Mouse (Mus musculus): ENCODE measurements around the gene Ptges. TPM values are rescaled to one million over a fixed set of nuclear protein-coding genes. Genes with fewer than 3 reads are reported as not detected.

Gene Ptges
- polyA plus RNA-seq, 1 experiment from 2014 or later = 4.2 TPM

DNA sequence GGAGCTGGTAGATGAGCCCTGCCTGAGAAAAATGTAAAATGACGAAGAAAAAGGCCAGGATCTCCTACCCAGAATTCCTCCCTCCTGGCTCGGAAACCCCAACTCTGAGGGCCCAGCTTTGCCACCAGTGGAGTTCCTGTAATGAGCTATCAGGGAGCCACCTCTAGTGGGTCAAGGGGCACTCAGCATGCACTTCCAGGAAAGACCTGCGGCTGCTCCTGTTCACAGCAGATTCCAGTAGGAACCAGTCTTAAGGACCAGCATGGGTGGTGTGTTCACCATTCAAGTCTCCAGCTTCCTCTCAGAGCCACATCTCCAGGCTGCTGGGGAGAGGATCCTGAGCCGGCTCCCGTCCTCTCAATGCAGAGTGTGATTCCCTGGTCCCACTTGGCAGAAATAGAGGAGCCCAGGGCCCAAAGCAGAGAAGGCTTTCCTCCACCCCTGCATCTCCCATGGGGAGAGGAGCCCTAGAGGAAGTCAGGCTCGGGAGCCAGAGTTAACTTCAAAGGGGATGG lies 28.0 kb downstream of the Ptges start:
- H3K36me3 ChIP-seq (ENCODE audit: control insufficient read depth, insufficient read depth, low read length) = no peaks in the 10 kb centered on the region
- H3K27me3 ChIP-seq (ENCODE audit: control insufficient read depth, insufficient read depth, low read length) = peaks cover 5% of the 10 kb centered on the region
- no peak overlapping the region for H3K4me3 ChIP-seq (replicated peaks; ENCODE audit: low read depth, low read length)
- H3K9me3 ChIP-seq (ENCODE audit: control insufficient read depth, low read length) = no peaks in the 10 kb centered on the region
- no peak overlapping the region for H3K27ac ChIP-seq (replicated peaks; ENCODE audit: low read depth, low read length)
- no peak overlapping the region for H3K9ac ChIP-seq (replicated peaks; ENCODE audit: low read length)
- DNase-seq = no peak
- no peak for ATAC-seq (ENCODE audit: low FRiP score, low TSS enrichment)
- H3K4me2 ChIP-seq (ENCODE audit: low read length) = no peak overlapping the region
- WGBS = 68% methylated on average over 6 of the region's 6 CpGs
- H3K4me1 ChIP-seq (ENCODE audit: control insufficient read depth, insufficient read depth, low read length) = peaks cover 11% of the 10 kb centered on the region

DNA sequence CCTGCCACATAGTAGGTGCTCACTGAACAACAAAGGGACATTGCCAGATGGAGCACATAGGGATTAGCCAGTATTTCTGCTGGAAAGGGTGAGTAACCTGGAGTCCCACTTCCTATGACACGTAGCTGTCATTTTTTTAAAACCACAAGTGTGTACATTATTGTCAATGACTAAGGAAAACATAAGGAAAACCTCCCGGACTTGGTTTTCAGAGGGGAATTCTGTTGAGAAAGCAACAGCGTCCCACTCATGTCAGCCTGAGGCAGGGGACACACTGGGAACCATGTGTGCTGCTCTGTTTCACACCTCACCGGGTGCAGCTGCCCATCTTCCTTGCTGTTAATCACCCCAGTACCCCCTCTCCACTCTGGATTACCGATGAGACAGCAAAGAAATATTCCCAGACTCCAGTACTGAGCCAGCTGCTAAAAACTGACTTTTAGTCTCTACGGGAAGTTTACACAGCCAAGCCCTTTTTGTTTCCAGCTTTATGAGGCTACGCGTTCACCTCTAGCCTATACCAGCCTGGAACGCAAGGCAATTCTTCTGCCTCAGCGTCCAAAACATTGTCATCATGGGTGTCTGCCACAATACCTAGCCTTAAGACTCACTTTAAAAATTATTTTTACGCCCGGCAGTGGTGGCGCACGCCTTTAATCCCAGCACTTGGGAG lies 30.1 kb downstream of the Ptges start:
- Histone ChIP-seq H3K4me3 (replicated peaks; ENCODE audit: low read depth, low read length) (no peak overlapping the region), H3K36me3 (ENCODE audit: control insufficient read depth, insufficient read depth, low read length) (no peaks in the 10 kb centered on the region), H3K9me3 (ENCODE audit: control insufficient read depth, low read length) (no peaks in the 10 kb centered on the region), H3K9ac (replicated peaks; ENCODE audit: low read length) (no peak overlapping the region), H3K27ac (replicated peaks; ENCODE audit: low read depth, low read length) (no peak overlapping the region), H3K4me2 (ENCODE audit: low read length) (no peak overlapping the region), H3K4me1 (ENCODE audit: control insufficient read depth, insufficient read depth, low read length) (peaks cover 11% of the 10 kb centered on the region), H3K27me3 (ENCODE audit: control insufficient read depth, insufficient read depth, low read length) (peaks cover 5% of the 10 kb centered on the region)
- no peak for ATAC-seq (ENCODE audit: low FRiP score, low TSS enrichment)
- WGBS = 88% methylated on average over 14 of the region's 14 CpGs
- no peak for DNase-seq

DNA sequence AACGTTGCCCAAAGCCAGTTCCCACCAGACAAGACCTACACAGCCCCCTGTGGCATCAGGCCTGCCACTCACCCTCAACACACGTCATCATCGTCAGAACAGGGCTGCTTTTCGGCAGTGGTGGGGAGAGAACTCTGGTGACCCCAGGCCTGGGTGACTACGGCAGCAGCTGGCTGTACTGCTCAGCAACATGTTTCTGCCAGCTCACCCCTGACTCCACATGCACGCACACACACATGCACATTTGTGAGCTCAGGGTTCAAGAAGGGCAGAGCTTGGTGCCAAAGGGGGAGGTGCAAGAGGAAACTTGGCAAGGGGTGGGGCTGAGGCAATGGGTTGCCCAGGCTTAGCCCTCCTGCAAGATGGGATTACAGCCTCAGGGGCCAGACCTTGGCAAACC lies 32.4 kb downstream of the Ptges start:
- DNase-seq (no peak), ATAC-seq (ENCODE audit: low FRiP score, low TSS enrichment) (no peak)
- Histone ChIP-seq H3K36me3 (ENCODE audit: control insufficient read depth, insufficient read depth, low read length) (no peaks in the 10 kb centered on the region), H3K9me3 (ENCODE audit: control insufficient read depth, low read length) (no peaks in the 10 kb centered on the region), H3K4me3 (replicated peaks; ENCODE audit: low read depth, low read length) (no peak overlapping the region), H3K4me2 (ENCODE audit: low read length) (no peak overlapping the region), H3K27ac (replicated peaks; ENCODE audit: low read depth, low read length) (no peak overlapping the region), H3K27me3 (ENCODE audit: control insufficient read depth, insufficient read depth, low read length) (peaks cover under 1% of the 10 kb centered on the region; the same call in 1 of the 2 replicates), H3K9ac (replicated peaks; ENCODE audit: low read length) (no peak overlapping the region), H3K4me1 (ENCODE audit: control insufficient read depth, insufficient read depth, low read length) (peaks cover under 1% of the 10 kb centered on the region; the same call in 1 of the 2 replicates)
- WGBS = 49% methylated on average over 6 of the region's 6 CpGs

DNA sequence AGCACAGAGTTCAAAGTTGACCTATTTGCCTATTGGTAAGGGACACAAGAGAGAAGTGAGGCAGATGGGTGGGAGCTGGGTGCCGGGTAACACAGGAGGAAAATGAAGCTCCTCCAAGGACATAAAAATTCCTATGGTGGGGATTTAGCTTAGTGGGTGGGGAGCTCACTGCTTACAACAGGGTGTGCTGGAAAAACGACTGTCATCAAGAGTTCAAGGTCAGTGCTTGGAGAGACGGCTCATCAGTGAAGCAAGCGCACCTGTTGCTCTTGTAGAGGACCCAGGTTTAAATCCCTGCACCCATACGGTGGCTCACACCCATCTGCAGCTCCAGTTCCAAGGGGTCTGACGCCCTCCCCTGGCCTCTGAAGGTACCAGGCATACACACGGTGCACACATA lies 35.7 kb downstream of the Ptges start:
- no peak overlapping the region for H3K4me2 ChIP-seq (ENCODE audit: low read length)
- 85% methylated on average over 7 of the region's 7 CpGs for WGBS
- ATAC-seq (ENCODE audit: low FRiP score, low TSS enrichment) (no peak), DNase-seq (no peak)
- no peaks in the 10 kb centered on the region for H3K36me3 ChIP-seq (ENCODE audit: control insufficient read depth, insufficient read depth, low read length)
- H3K9ac ChIP-seq (replicated peaks; ENCODE audit: low read length) = no peak overlapping the region
- no peaks in the 10 kb centered on the region for H3K27me3 ChIP-seq (ENCODE audit: control insufficient read depth, insufficient read depth, low read length)
- H3K4me1 ChIP-seq (ENCODE audit: control insufficient read depth, insufficient read depth, low read length) = no peaks in the 10 kb centered on the region
- no peaks in the 10 kb centered on the region for H3K9me3 ChIP-seq (ENCODE audit: control insufficient read depth, low read length)
- H3K4me3 ChIP-seq (replicated peaks; ENCODE audit: low read depth, low read length) = no peak overlapping the region
- no peak overlapping the region for H3K27ac ChIP-seq (replicated peaks; ENCODE audit: low read depth, low read length)

DNA sequence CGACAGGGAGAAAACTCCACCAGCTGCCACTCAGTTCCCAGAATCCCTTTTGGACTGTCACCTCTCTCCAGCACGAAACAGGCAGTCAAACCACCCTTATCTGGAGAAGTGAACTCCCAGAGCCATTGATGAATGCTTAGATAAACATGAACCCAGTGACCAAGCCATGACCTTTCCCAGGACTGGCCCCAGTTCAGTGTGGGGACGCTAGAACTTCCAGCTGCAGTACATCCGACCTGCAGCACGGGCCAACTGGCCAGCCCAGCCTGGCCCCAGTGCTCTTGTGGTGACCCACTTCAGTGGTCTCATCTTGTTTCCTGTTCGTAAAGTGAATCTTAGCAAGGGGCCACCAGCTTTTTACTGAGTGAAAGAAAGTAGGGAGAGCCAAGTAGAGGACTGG lies 36.3 kb downstream of the Ptges start:
- ATAC-seq (ENCODE audit: low FRiP score, low TSS enrichment) = no peak
- Histone ChIP-seq H3K4me3 (replicated peaks; ENCODE audit: low read depth, low read length) (no peak overlapping the region), H3K9me3 (ENCODE audit: control insufficient read depth, low read length) (no peaks in the 10 kb centered on the region), H3K4me2 (ENCODE audit: low read length) (no peak overlapping the region), H3K9ac (replicated peaks; ENCODE audit: low read length) (no peak overlapping the region), H3K27ac (replicated peaks; ENCODE audit: low read depth, low read length) (no peak overlapping the region), H3K4me1 (ENCODE audit: control insufficient read depth, insufficient read depth, low read length) (no peaks in the 10 kb centered on the region), H3K36me3 (ENCODE audit: control insufficient read depth, insufficient read depth, low read length) (no peaks in the 10 kb centered on the region), H3K27me3 (ENCODE audit: control insufficient read depth, insufficient read depth, low read length) (no peaks in the 10 kb centered on the region)
- DNase-seq = no peak
- 61% methylated on average over 6 of the region's 6 CpGs for WGBS

DNA sequence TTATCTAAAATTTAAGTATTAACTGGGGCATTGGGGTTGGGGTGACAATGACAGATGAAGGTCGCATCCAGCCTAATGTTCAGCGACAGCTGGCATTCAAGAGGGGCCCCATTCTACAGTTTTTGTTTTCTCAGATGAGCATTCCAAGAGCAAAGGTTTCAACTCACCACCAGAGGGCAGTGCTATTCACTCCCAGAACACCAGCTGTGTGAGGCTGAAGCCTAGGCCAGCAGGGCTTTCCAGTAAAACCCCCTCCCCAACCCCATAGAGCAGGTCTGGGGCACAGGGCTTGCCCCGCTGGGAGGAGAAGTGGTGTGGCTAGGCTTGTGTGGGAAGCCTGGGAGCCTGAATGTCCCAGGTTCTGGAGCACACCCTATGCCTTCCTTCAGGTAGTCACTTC lies 38.7 kb downstream of the Ptges start:
- Histone ChIP-seq H3K4me2 (ENCODE audit: low read length) (no peak overlapping the region), H3K27ac (replicated peaks; ENCODE audit: low read depth, low read length) (no peak overlapping the region), H3K36me3 (ENCODE audit: control insufficient read depth, insufficient read depth, low read length) (no peaks in the 10 kb centered on the region), H3K4me1 (ENCODE audit: control insufficient read depth, insufficient read depth, low read length) (no peaks in the 10 kb centered on the region), H3K9ac (replicated peaks; ENCODE audit: low read length) (no peak overlapping the region), H3K9me3 (ENCODE audit: control insufficient read depth, low read length) (no peaks in the 10 kb centered on the region), H3K4me3 (replicated peaks; ENCODE audit: low read depth, low read length) (no peak overlapping the region), H3K27me3 (ENCODE audit: control insufficient read depth, insufficient read depth, low read length) (no peaks in the 10 kb centered on the region)
- DNase-seq = peak; percentile 81
- ATAC-seq (ENCODE audit: low FRiP score, low TSS enrichment) = no peak
- WGBS = 5% methylated on average over 3 of the region's 3 CpGs

DNA sequence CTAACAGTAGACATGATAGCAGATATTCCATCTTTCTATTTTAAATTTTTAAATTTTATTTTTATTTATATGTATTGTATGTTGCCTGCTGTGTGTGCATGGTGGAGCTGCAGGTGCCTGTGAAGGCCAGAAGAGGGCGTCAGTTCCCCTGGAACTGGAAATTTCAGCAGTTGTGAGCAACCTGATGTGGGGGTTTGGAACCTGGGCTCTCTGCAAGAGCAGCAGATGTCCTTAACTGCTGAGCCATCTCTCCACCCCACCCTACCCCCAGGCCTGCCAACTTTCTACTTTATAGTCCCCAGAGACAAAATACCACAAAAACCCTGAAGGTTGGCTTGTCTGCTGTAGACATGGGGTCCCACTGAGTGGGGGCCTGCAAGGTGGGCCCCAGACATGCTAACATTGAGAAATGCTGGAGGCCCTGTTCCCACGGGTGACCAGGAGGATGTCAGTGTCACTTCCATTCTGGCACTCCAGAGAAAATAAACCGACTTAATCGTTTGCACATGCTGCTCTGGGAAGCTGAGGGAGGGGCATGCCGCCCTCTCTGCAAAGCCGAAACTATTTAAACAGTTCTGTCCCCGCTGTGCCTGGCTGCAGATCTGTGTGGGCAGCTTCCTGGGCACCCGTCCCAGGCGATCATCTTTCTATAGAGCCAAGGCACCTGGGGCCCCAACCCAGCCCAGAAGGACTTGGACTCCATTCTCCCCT lies 44.1 kb downstream of the Ptges start:
- no peaks in the 10 kb centered on the region for H3K36me3 ChIP-seq (ENCODE audit: control insufficient read depth, insufficient read depth, low read length)
- ATAC-seq (ENCODE audit: low FRiP score, low TSS enrichment) (no peak), DNase-seq (peak; percentile 53)
- no peak overlapping the region for H3K4me2 ChIP-seq (ENCODE audit: low read length)
- no peak overlapping the region for H3K4me3 ChIP-seq (replicated peaks; ENCODE audit: low read depth, low read length)
- 59% methylated on average over 9 of the region's 9 CpGs for WGBS
- H3K4me1 ChIP-seq (ENCODE audit: control insufficient read depth, insufficient read depth, low read length) = no peaks in the 10 kb centered on the region
- H3K9me3 ChIP-seq (ENCODE audit: control insufficient read depth, low read length) = no peaks in the 10 kb centered on the region
- H3K9ac ChIP-seq (replicated peaks; ENCODE audit: low read length) = no peak overlapping the region
- H3K27ac ChIP-seq (replicated peaks; ENCODE audit: low read depth, low read length) = no peak overlapping the region
- H3K27me3 ChIP-seq (ENCODE audit: control insufficient read depth, insufficient read depth, low read length) = no peaks in the 10 kb centered on the region

DNA sequence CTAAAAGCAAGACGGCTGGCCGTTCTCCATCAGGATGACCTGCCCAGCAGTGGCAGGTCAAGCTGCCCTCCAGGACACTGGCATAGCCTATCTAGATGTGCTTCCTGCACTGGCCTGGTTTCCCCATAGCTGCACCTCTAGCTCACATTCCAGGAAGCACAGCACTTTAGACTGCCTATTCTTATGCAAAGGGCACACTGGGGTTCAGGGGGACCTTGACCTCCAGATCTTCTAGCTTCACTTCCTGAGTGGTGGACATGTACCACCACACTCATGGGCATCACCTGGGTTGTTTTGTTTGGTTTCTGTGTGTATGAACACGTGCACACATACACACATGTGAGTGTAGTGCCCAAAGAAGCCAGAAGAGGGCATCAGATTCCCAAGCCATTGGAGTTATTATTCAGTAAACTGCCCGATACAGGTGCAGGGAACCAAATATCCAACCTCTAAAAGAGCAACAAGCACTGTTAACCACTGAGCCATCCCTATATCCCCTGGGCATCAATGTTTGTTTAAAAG lies 44.8 kb downstream of the Ptges start:
- no peaks in the 10 kb centered on the region for H3K9me3 ChIP-seq (ENCODE audit: control insufficient read depth, low read length)
- no peaks in the 10 kb centered on the region for H3K27me3 ChIP-seq (ENCODE audit: control insufficient read depth, insufficient read depth, low read length)
- 93% methylated on average over 4 of the region's 4 CpGs for WGBS
- no peak overlapping the region for H3K9ac ChIP-seq (replicated peaks; ENCODE audit: low read length)
- ATAC-seq (ENCODE audit: low FRiP score, low TSS enrichment) (no peak), DNase-seq (no peak)
- no peaks in the 10 kb centered on the region for H3K36me3 ChIP-seq (ENCODE audit: control insufficient read depth, insufficient read depth, low read length)
- H3K4me3 ChIP-seq (replicated peaks; ENCODE audit: low read depth, low read length) = no peak overlapping the region
- no peak overlapping the region for H3K27ac ChIP-seq (replicated peaks; ENCODE audit: low read depth, low read length)
- no peak overlapping the region for H3K4me2 ChIP-seq (ENCODE audit: low read length)
- H3K4me1 ChIP-seq (ENCODE audit: control insufficient read depth, insufficient read depth, low read length) = no peaks in the 10 kb centered on the region

DNA sequence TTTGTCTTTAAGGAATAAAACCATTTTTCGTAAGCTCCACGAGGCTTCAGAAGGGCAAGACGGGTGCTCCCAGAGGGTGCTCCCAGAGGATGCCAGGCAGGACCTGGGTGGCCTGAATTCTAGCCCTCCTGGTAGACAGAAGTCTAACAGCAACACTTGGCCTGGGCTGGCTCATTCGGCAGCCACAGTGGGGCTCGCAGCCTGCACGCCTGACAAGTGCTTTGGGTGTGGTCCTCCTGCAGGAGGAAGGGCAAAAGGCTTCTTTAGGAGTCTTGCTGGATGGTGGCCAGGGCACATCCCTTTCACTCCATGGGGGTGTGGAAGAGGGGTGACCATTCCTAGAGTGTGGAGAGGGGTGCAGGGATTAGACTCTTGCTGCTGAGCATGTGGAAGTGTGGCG lies 48.4 kb downstream of the Ptges start:
- Histone ChIP-seq H3K27me3 (ENCODE audit: control insufficient read depth, insufficient read depth, low read length) (no peaks in the 10 kb centered on the region), H3K4me1 (ENCODE audit: control insufficient read depth, insufficient read depth, low read length) (no peaks in the 10 kb centered on the region), H3K36me3 (ENCODE audit: control insufficient read depth, insufficient read depth, low read length) (no peaks in the 10 kb centered on the region), H3K4me2 (ENCODE audit: low read length) (no peak overlapping the region), H3K9ac (replicated peaks; ENCODE audit: low read length) (no peak overlapping the region), H3K4me3 (replicated peaks; ENCODE audit: low read depth, low read length) (no peak overlapping the region), H3K9me3 (ENCODE audit: control insufficient read depth, low read length) (no peaks in the 10 kb centered on the region), H3K27ac (replicated peaks; ENCODE audit: low read depth, low read length) (no peak overlapping the region)
- WGBS = 89% methylated on average over 7 of the region's 7 CpGs
- DNase-seq (no peak), ATAC-seq (ENCODE audit: low FRiP score, low TSS enrichment) (no peak)

All from midbrain, embryonic 14.5 days (tissue).